Mouse (Mus musculus) intestine, embryonic 14.5 days (tissue): ENCODE results near the gene Fkbp14. TPM values are rescaled to one million over a fixed set of nuclear protein-coding genes. Genes with fewer than 3 reads are reported as not detected.

Source experiments
- ATAC-seq: fragments of 200-750 bp; cut with Nextera tagmentation; replicated peaks from 2 replicates; pipeline ENCODE4 v1.8.0; 2017; ENCODE audit warnings: low read depth, moderate number of reproducible peaks, moderate TSS enrichment, moderate library complexity; ENCODE audit not compliant: low FRiP score, low TSS enrichment
- DNase-seq: peaks from one replicate; pipeline ENCODE4 v3.0.0-alpha.2; 2018; ENCODE audit warnings: low spot score
- H3K27ac ChIP-seq: fragments of 300-500 bp; sonication (generic); 2 replicates; pipeline ENCODE4 v1.5.1; 2014; ENCODE audit warnings: low read depth, mild to moderate bottlenecking, control low read depth
- H3K27me3 ChIP-seq: fragments of 300-500 bp; sonication (generic); replicated peaks from 2 replicates; pipeline ENCODE4 v1.6.1; 2014; ENCODE audit warnings: low read length, control low read depth; ENCODE audit not compliant: control insufficient read depth, insufficient read depth
- H3K36me3 ChIP-seq: fragments of 300-500 bp; sonication (generic); 2 replicates; pipeline ENCODE4 v1.6.1; 2014; ENCODE audit warnings: low read length, control low read depth; ENCODE audit not compliant: control insufficient read depth, insufficient read depth
- H3K4me1 ChIP-seq: fragments of 300-500 bp; sonication (generic); replicated peaks from 2 replicates; pipeline ENCODE4 v1.6.1; 2014; ENCODE audit warnings: low read length, control low read depth, mixed read lengths; ENCODE audit not compliant: control insufficient read depth, insufficient read depth
- H3K4me2 ChIP-seq: fragments of 300-500 bp; sonication (generic); 2 replicates; pipeline ENCODE4 v1.6.1; 2014; ENCODE audit warnings: low read length
- H3K4me3 ChIP-seq: fragments of 300-500 bp; sonication (generic); 2 replicates; pipeline ENCODE4 v1.5.1; 2014; ENCODE audit warnings: low read depth, low read length, control low read depth, mixed read lengths
- H3K9ac ChIP-seq: fragments of 300-500 bp; sonication (generic); 2 replicates; pipeline ENCODE4 v1.6.1; 2014; ENCODE audit warnings: mild to moderate bottlenecking, low read length
- H3K9me3 ChIP-seq: fragments of 300-500 bp; sonication (generic); 2 replicates; pipeline ENCODE4 v1.6.1; 2016; ENCODE audit warnings: low read length, control low read depth; ENCODE audit not compliant: control insufficient read depth
- WGBS: fragments of 180-500 bp; shearing (Covaris S2); extraction: QIAGEN DNeasy Blood & Tissue Kit; methylation state at CpG from one replicate; pipeline ENCODE4 v1.1.7; 2014; 5-methylcytosine and 5-hydroxymethylcytosine counted together
- polyA plus RNA-seq: library from polyadenylated mRNA; unstranded; fragments of >200 nt; fragmentation: Nextera tagmentation; extraction: Ambion mirVana; gene quantifications from 2 replicates; pipeline ENCODE4 v1.2.1, GENCODE M21; 2014

Fkbp14 gene
- polyA plus RNA-seq, 1 experiment from 2014 or later = 24.6 TPM

DNA sequence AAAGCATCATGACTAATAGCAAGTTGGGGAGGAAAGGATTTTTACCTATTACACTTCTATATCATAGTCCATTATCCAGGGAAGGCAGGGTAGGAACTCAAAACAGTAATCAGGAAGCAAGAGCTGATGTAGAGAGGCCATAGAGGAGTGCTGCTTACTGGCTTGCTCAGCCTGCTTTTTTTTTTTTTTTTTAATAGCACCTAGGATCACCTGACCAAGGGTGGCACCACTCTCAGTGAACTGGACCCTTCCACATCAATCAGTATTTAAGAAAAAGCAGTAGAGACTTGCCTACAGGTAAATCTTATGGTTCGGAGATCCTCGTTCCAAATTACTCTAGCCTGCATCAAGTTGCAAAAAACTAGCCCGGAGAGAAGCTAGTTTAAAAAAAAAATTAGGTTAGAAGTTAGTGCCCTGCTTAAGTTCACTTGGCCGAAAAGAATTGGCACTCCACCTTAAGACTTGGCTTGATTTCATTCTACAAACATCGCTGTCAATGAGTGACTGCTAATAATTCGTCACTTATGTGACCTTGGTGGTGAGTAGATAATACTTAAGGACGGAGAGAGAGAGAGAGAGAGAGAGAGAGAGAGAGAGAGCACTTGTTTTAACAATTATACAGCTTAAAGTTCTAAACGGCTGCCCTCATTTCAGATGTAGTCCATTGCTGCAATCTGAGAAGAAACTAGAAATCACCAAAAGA lies 3.2 kb downstream of the Fkbp14 start:
- WGBS = 41% methylated on average over 8 of the region's 8 CpGs
- H3K36me3 ChIP-seq = no peaks in the 10 kb centered on the region
- H3K9me3 ChIP-seq = no peaks in the 10 kb centered on the region
- ATAC-seq (no peak), DNase-seq (no peak)
- peaks cover 29% of the 10 kb centered on the region for H3K4me1 ChIP-seq
- no peak overlapping the region for H3K9ac ChIP-seq
- peak overlapping the region; percentile 53 for H3K4me3 ChIP-seq
- H3K27me3 ChIP-seq = no peaks in the 10 kb centered on the region
- no peak overlapping the region for H3K27ac ChIP-seq
- H3K4me2 ChIP-seq = peak overlapping the region; percentile 73

DNA sequence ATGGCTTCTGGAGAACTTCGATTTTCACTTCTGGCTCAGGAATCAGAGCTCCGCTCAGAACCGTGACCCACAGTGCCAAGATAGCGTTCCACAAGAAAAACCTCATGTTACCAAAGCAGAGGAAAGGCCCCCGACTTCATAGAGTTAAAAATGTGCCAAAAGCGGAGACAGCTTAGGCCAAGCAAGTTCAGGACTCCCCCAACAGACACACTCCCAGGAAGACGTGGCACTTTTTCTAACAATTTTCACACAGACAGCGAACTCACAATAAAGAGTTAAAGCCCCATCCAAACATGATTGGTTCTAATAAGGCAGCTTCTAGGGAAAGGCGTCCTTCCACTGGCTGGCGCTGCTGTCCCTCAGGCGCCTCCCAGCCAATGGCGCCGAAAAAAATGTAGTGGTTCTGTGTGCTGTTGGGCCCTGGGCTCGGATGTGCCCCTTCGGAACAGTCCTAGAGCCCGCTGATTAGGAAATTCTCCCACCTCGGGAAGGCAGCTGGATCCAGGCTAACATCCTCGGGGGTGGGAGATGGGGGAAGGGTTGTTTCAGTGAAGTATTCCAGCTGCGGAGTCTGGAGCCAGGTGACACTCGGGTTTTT lies 4.1 kb downstream of the Fkbp14 start:
- DNase-seq (peak; percentile 92), ATAC-seq (peak; percentile 78)
- peak overlapping the region; percentile 73 for H3K4me2 ChIP-seq
- H3K9ac ChIP-seq = peak overlapping the region; percentile 49
- WGBS = under 1% methylated on average over 20 of the region's 20 CpGs
- peak overlapping the region; percentile 57; the same call in 1 of the 2 replicates for H3K27ac ChIP-seq
- H3K4me1 ChIP-seq = peaks cover 29% of the 10 kb centered on the region
- no peaks in the 10 kb centered on the region for H3K36me3 ChIP-seq
- H3K9me3 ChIP-seq = no peaks in the 10 kb centered on the region
- no peaks in the 10 kb centered on the region for H3K27me3 ChIP-seq
- H3K4me3 ChIP-seq = peak overlapping the region; percentile 53

DNA sequence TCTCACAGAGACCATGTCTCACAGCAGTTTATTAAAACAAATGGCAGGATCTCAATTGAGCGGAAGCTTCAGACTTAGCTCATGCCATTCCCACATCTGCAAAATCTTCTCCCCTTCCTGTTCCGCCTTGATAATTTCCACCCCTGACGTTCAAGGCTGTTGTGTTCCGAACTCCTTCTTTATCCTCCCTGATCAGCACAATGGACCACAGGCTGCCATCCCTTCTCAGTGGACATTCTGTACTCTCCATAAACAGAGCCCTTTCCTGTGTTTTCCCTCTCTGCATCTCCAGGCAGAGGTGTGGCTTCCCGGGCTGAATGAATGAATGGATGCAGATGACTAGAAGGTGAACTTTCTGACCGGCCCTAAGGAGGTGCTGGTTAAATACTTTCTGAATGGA lies 5.3 kb downstream of the Fkbp14 start:
- no peak overlapping the region for H3K9ac ChIP-seq
- 37% methylated on average over 6 of the region's 6 CpGs for WGBS

DNA sequence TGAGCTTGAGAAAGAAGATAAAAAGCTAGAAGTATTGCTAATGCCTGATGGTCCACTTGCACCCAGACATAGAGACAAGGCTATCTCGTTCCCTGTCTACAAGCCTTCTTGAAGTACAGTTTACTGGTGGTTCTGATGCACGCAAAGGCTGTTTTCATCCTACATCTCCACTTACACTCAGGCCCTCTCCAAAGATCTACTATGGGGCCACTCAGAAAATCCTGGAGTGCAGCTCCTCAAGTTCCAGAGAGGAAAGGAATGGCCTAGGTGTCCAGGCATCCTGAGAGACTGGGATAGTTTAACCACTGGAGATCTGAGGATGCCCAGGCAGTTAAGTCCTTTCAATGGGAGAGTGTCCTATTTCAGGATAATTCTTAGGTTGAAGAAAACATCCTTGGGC lies 6.4 kb downstream of the Fkbp14 start:
- DNase-seq (no peak), ATAC-seq (no peak)
- Histone ChIP-seq H3K36me3 (peaks cover 2% of the 10 kb centered on the region; the same call in 1 of the 2 replicates), H3K27me3 (no peaks in the 10 kb centered on the region), H3K9ac (no peak overlapping the region), H3K4me1 (peaks cover 22% of the 10 kb centered on the region), H3K4me2 (no peak overlapping the region), H3K4me3 (no peak overlapping the region), H3K9me3 (no peaks in the 10 kb centered on the region), H3K27ac (no peak overlapping the region)
- WGBS = 86% methylated on average over 2 of the region's 2 CpGs

More for the DNA sequence above, 5.3 kb downstream of the Fkbp14 start:
- DNase-seq (no peak), ATAC-seq (no peak)
- Histone ChIP-seq H3K4me2 (peak overlapping the region; percentile 73), H3K27me3 (no peaks in the 10 kb centered on the region), H3K27ac (no peak overlapping the region), H3K36me3 (no peaks in the 10 kb centered on the region), H3K9me3 (no peaks in the 10 kb centered on the region), H3K4me3 (peak overlapping the region; percentile 53; the same call in 1 of the 2 replicates), H3K4me1 (peaks cover 29% of the 10 kb centered on the region)

DNA sequence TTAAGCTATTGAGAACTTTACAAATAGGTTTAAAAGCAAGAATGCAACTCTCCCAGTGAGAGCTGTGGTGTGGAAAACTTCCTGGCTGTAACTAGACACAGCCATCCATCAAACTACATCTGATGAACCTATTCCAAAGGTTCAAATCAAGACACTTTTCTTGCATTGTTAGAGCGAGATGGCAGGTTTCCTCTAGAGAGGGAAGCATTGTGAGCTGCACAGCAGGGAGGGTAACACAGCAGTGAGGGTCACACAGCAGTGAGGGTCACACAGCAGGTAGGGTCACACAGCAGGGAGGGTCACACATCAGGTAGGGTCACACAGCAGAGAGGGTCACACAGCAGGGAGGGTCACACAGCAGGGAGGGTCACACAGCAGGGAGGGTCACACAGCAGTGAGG lies 8.9 kb downstream of the Fkbp14 start:
- 68% methylated on average over 1 of the region's 1 CpGs for WGBS
- DNase-seq = no peak

DNA sequence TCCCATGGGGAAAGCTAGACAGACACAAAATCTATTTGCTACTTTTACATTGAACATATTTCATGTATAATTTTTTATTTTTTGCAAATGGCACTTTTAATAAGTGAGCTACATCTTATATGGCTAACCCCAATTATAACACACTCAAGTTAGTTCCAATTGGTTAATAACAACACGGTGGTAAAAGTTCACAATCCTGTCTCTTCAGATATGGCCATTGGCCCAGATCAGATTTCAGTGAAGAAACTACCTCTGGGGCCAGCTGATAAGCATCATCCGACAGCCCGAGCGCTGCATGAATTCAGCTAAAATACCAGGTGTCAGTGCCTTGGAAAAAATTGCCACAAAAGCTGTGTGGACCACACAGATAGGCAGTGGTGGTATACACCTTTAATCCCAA lies 9.4 kb downstream of the Fkbp14 start:
- H3K4me3 ChIP-seq = no peak overlapping the region
- H3K27ac ChIP-seq = no peak overlapping the region
- H3K27me3 ChIP-seq = no peaks in the 10 kb centered on the region
- 64% methylated on average over 4 of the region's 4 CpGs for WGBS
- no peaks in the 10 kb centered on the region for H3K9me3 ChIP-seq
- H3K4me2 ChIP-seq = no peak overlapping the region
- ATAC-seq (no peak), DNase-seq (no peak)
- H3K36me3 ChIP-seq = peaks cover 16% of the 10 kb centered on the region
- H3K4me1 ChIP-seq = peaks cover 12% of the 10 kb centered on the region; the same call in 1 of the 2 replicates
- H3K9ac ChIP-seq = no peak overlapping the region

More for the DNA sequence above, 8.9 kb downstream of the Fkbp14 start:
- Histone ChIP-seq H3K36me3 (peaks cover 13% of the 10 kb centered on the region), H3K4me3 (no peak overlapping the region), H3K9me3 (no peaks in the 10 kb centered on the region), H3K9ac (no peak overlapping the region), H3K27ac (no peak overlapping the region), H3K27me3 (no peaks in the 10 kb centered on the region), H3K4me2 (no peak overlapping the region), H3K4me1 (peaks cover 12% of the 10 kb centered on the region; the same call in 1 of the 2 replicates)
- no peak for ATAC-seq

DNA sequence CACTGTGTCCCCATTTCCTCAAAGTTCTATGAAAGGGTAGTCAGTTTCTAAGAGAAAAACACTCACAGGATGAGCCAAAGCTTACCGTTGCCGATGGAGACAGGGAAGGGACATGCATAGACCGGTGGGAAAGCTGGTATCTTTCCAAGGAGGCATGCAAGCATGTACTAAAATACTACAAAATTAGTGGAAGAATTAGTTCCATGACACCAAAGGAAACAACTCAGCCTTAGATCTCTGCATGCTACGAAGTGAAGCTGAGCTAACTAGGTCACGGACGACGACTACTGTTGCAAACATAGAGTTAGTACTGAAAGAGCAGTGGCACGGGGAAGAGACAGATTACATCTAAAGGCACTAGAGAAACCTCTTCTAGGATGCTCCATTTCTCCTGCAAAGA lies 10.2 kb downstream of the Fkbp14 start:
- Histone ChIP-seq H3K4me3 (no peak overlapping the region), H3K27me3 (no peaks in the 10 kb centered on the region), H3K4me1 (peaks cover 8% of the 10 kb centered on the region; the same call in 1 of the 2 replicates), H3K27ac (no peak overlapping the region), H3K9me3 (no peaks in the 10 kb centered on the region), H3K4me2 (no peak overlapping the region), H3K9ac (no peak overlapping the region), H3K36me3 (peaks cover 21% of the 10 kb centered on the region)
- ATAC-seq (no peak), DNase-seq (no peak)
- 85% methylated on average over 8 of the region's 8 CpGs for WGBS

DNA sequence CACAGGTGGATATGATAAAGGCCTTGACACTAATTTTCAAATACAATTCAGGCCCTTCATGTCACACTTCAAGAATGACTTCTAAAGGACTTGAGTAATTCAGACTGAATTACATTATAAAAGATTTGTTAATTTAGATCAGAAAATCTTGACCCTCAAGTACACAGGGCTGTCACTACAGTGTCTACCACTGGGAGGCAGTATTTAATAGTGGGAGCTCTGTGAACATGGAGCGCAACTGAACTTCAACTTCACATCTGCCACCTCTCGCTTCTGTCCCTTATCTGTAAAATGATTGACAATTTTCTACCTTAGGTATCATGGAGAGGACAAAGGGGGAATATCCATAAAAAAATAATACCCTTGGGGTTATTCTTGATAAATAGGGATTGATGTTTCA lies 10.9 kb downstream of the Fkbp14 start:
- DNase-seq (no peak), ATAC-seq (no peak)

More for the DNA sequence above, 10.9 kb downstream of the Fkbp14 start:
- Histone ChIP-seq H3K27ac (no peak overlapping the region), H3K4me3 (no peak overlapping the region), H3K9ac (no peak overlapping the region), H3K36me3 (peaks cover 21% of the 10 kb centered on the region), H3K27me3 (no peaks in the 10 kb centered on the region), H3K4me1 (0 out of 2 replicates have a peak, but pooled peaks cover under 1% of the 10 kb centered on the region), H3K4me2 (no peak overlapping the region), H3K9me3 (no peaks in the 10 kb centered on the region)
- WGBS = 31% methylated on average over 2 of the region's 2 CpGs
